Mouse (Mus musculus): ENCODE measurements around the gene Rpl27. TPM values are rescaled to one million over a fixed set of nuclear protein-coding genes. Genes with fewer than 3 reads are reported as not detected.
A peak's percentile ranks its signal among the peaks of the same experiment; 100 is the strongest.

Rpl27 gene
- polyA plus RNA-seq, 1 experiment from 2014 or later: 371 TPM

DNA sequence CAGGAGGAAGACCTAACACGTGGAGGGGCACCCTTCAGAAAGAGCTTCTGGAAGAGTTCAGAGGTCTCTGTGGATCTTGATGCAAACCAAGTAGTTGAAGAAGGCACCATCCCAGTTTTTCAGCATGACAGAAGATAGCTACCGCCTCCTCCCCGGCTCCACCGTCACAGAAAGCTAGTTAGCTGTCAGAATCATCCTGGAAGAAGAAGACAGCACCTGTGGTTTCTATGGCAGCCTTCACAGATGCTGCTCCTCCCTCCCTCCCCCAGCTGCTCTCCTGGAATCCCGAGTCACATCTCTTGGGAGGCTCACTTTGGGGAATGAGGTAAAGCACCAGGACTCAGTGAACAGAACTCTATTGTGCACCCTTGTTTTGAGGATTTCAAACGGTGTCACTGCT is 23.1 kb upstream of the Rpl27 start:
- H3K9me3 ChIP-seq (ENCODE audit: control insufficient read depth, low read length): no peaks in the 10 kb centered on the region
- H3K27me3 ChIP-seq (ENCODE audit: control insufficient read depth, insufficient read depth, low read length): no peaks in the 10 kb centered on the region
- no peak overlapping the region for H3K4me2 ChIP-seq (replicated peaks; ENCODE audit: low read depth)
- TF ChIP-seq CTCF (IDR thresholded peaks at IDR 0.05; ENCODE audit: low read depth): no peak
- TF ChIP-seq EP300 (optimal IDR thresholded peaks at IDR 0.05): no peak
- H3K4me3 ChIP-seq (ENCODE audit: low read depth, low read length): no peak overlapping the region
- H3K9ac ChIP-seq (ENCODE audit: low read length): no peak overlapping the region
- no peaks in the 10 kb centered on the region for H3K4me1 ChIP-seq (replicated peaks; ENCODE audit: control insufficient read depth, insufficient read depth)
- no peak overlapping the region for H3K27ac ChIP-seq (replicated peaks)
- ATAC-seq (ENCODE audit: low FRiP score, low TSS enrichment): no peak
- DNase-seq (ENCODE audit: low spot score): no peak
- H3K36me3 ChIP-seq (ENCODE audit: control insufficient read depth, insufficient read depth, low read length): peaks cover under 1% of the 10 kb centered on the region; the same call in 1 of the 2 replicates
- 63% methylated on average over 6 of the region's 6 CpGs for WGBS

DNA sequence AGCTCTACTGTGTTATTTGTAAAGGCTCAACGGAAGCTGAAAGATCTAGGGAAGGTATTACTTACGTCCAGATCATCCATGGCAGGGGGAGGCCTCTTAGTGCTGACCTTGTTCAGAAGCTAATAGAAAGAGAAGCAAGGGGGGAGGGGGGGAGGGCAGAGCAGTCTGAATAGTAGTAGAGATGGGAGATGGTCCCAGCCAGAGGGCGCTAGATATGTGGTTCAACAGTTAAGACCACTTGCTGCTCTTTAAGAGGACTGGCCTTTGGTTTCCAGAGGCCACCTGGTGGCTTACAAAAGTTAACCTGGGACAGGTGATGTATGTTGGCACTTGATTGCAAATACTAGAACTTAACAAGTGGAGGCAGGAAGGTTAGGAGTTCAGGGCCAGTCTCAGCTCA is 22.5 kb upstream of the Rpl27 start:
- ATAC-seq (ENCODE audit: low FRiP score, low TSS enrichment): no peak
- Histone ChIP-seq H3K9ac (ENCODE audit: low read length) (no peak overlapping the region), H3K4me1 (replicated peaks; ENCODE audit: control insufficient read depth, insufficient read depth) (no peaks in the 10 kb centered on the region), H3K4me3 (ENCODE audit: low read depth, low read length) (no peak overlapping the region), H3K9me3 (ENCODE audit: control insufficient read depth, low read length) (no peaks in the 10 kb centered on the region), H3K27me3 (ENCODE audit: control insufficient read depth, insufficient read depth, low read length) (no peaks in the 10 kb centered on the region), H3K27ac (replicated peaks) (no peak overlapping the region), H3K4me2 (replicated peaks; ENCODE audit: low read depth) (no peak overlapping the region), H3K36me3 (ENCODE audit: control insufficient read depth, insufficient read depth, low read length) (no peaks in the 10 kb centered on the region)
- 39% methylated on average over 3 of the region's 3 CpGs for WGBS
- peak; percentile 53 for TF ChIP-seq CTCF (IDR thresholded peaks at IDR 0.05; ENCODE audit: low read depth)
- TF ChIP-seq EP300 (optimal IDR thresholded peaks at IDR 0.05): no peak
- DNase-seq (ENCODE audit: low spot score): no peak

DNA sequence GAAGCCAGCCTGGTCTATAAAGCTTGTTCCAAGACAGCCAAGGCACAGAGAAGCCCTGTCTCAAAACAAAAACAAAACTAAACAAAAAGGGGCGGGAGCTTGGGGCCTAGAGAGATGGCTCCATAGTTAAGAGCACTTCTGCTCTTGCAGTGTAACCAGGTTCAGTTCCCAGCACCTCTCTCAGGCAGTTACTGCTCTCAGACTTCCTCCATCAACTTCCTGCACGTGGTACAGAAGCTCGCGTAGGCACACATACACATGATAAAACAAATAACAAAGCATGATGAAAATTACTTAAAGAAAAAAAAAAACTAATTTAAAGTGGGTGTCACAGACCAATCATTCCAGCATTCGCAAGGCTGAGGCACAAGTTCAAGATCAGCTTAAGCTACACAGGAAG is 21.9 kb upstream of the Rpl27 start:
- Histone ChIP-seq H3K4me2 (replicated peaks; ENCODE audit: low read depth) (no peak overlapping the region), H3K27me3 (ENCODE audit: control insufficient read depth, insufficient read depth, low read length) (no peaks in the 10 kb centered on the region), H3K4me1 (replicated peaks; ENCODE audit: control insufficient read depth, insufficient read depth) (no peaks in the 10 kb centered on the region), H3K4me3 (ENCODE audit: low read depth, low read length) (no peak overlapping the region), H3K9ac (ENCODE audit: low read length) (no peak overlapping the region), H3K9me3 (ENCODE audit: control insufficient read depth, low read length) (no peaks in the 10 kb centered on the region), H3K27ac (replicated peaks) (no peak overlapping the region), H3K36me3 (ENCODE audit: control insufficient read depth, insufficient read depth, low read length) (no peaks in the 10 kb centered on the region)
- no peak for DNase-seq (ENCODE audit: low spot score)
- 93% methylated on average over 5 of the region's 5 CpGs for WGBS
- ATAC-seq (ENCODE audit: low FRiP score, low TSS enrichment): no peak
- TF ChIP-seq CTCF (IDR thresholded peaks at IDR 0.05; ENCODE audit: low read depth) (no peak), EP300 (optimal IDR thresholded peaks at IDR 0.05) (no peak)

DNA sequence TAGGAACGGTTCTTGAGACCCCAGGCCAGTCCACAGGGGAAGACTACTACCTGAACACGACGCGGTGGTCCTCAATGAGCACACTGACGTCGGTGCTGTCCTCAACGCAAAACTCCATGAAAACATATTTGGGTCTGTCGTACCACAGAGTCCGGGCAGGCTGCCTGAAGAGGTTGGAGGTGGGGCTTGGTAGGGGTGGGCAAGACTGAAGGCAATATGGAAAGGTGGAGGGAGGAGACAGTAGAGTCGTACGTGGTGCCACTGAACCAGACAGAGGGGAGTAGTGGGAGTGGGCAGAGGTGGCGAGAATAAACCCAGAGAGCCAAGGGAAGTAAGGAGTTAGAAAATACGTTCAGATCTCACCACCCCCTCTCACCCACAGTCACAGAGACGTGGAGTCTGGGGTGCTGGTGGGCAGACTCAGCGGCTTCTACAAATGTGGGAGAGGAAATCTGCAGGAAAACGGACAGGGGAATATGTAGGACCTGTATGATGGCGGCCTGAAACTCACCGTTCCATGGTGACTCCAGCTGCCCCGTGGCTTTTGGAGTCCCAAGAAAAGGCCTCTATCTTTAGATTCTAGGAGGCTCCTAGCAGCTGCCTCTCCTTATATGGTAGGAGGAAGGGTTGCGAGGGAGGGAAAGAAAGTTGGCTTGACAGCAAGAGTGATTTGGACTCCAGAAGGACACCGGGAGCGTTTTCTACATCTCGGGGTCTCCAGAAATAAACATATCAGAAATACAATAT is 17.8 kb upstream of the Rpl27 start, which contains the start of gene Gm27029:
Gm27029 (minus strand) TSS at position 692 of the 747 bp plus-strand sequence.
- H3K9me3 ChIP-seq (ENCODE audit: control insufficient read depth, low read length): no peaks in the 10 kb centered on the region
- peak within 1 kb of the TSS; percentile 94 for H3K27ac ChIP-seq (replicated peaks)
- peak; percentile 61 for ATAC-seq (ENCODE audit: low FRiP score, low TSS enrichment)
- H3K4me3 ChIP-seq (ENCODE audit: low read depth, low read length): peak within 1 kb of the TSS; percentile 94
- peaks cover 4% of the 10 kb centered on the region; the same call in 1 of the 2 replicates for H3K4me1 ChIP-seq (replicated peaks; ENCODE audit: control insufficient read depth, insufficient read depth)
- DNase-seq (ENCODE audit: low spot score): peak; percentile 45
- H3K27me3 ChIP-seq (ENCODE audit: control insufficient read depth, insufficient read depth, low read length): no peaks in the 10 kb centered on the region
- H3K36me3 ChIP-seq (ENCODE audit: control insufficient read depth, insufficient read depth, low read length): no peaks in the 10 kb centered on the region
- TF ChIP-seq EP300 (optimal IDR thresholded peaks at IDR 0.05) (no peak), CTCF (IDR thresholded peaks at IDR 0.05; ENCODE audit: low read depth) (no peak)
- 4% methylated on average over 23 of the region's 23 CpGs for WGBS
- peak within 1 kb of the TSS; percentile 90 for H3K9ac ChIP-seq (ENCODE audit: low read length)
- peak within 1 kb of the TSS; percentile 92 for H3K4me2 ChIP-seq (replicated peaks; ENCODE audit: low read depth)

DNA sequence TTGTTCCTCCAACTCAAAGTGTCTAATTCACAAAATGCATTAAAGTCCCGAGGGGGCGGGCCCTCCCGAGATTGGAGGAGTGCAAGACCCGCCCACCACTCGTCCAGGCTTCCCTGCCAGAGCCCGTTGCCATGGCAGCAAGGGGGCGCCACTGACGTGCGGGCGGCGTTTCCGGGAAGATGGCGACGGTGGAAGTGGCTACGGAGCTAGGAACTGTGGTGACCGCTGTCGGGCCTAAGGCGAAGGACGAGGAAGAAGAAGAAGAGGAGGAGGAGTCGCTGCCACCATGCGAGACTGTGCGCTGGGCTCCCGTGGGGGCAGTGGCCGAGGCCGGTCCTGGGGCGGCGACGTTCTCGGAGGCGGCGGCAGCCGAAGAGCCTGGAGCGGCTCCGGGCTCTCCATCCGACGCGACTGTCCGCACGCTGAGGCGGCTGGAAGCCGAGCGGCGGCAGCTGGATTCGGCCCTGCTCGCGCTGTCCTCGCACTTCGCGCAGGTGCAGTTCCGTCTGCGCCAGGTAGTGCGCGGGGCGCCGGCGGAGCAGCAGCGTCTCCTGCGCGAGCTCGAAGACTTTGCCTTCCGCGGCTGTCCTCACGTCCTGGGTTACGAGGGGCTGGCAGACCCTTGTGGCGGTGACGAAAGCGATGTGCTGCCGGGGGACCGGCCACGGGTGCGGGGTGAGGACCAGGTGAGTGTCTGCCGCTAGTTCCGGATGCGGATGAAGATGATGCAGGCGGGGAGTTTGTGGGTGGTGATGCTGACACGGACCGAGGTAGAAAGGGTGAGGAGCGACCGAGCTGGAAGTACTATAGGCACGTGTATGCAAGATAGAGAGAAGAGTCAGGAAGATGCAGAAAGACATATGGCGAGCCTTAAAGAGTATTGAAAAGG is 16.9 kb upstream of the Rpl27 start, which contains the start of the genes Rundc1 and Ptges3l:
Rundc1 (plus strand) TSS at position 161 of the 889 bp plus-strand sequence.
Ptges3l (minus strand) TSS at position 409 of the 889 bp plus-strand sequence.
- under 1% methylated on average over 80 of the region's 81 CpGs for WGBS
- H3K9ac ChIP-seq (ENCODE audit: low read length): peak within 1 kb of the TSS; percentile 90
- peak within 1 kb of the TSS; percentile 92 for H3K4me2 ChIP-seq (replicated peaks; ENCODE audit: low read depth)
- no peaks in the 10 kb centered on the region for H3K36me3 ChIP-seq (ENCODE audit: control insufficient read depth, insufficient read depth, low read length)
- H3K27ac ChIP-seq (replicated peaks): peak within 1 kb of the TSS; percentile 94
- TF ChIP-seq CTCF (IDR thresholded peaks at IDR 0.05; ENCODE audit: low read depth) (peak; percentile 65), EP300 (optimal IDR thresholded peaks at IDR 0.05) (no peak)
- no peaks in the 10 kb centered on the region for H3K9me3 ChIP-seq (ENCODE audit: control insufficient read depth, low read length)
- ATAC-seq (ENCODE audit: low FRiP score, low TSS enrichment): peak; percentile 90
- H3K4me1 ChIP-seq (replicated peaks; ENCODE audit: control insufficient read depth, insufficient read depth): peaks cover 4% of the 10 kb centered on the region; the same call in 1 of the 2 replicates
- peak within 1 kb of the TSS; percentile 94 for H3K4me3 ChIP-seq (ENCODE audit: low read depth, low read length)
- H3K27me3 ChIP-seq (ENCODE audit: control insufficient read depth, insufficient read depth, low read length): no peaks in the 10 kb centered on the region
- DNase-seq (ENCODE audit: low spot score): peak; percentile 99
